Mouse (Mus musculus): Measurements from ENCODE around the gene Rapgef4. TPM values are rescaled to one million over a fixed set of nuclear protein-coding genes. Genes with fewer than 3 reads are reported as not detected.

The Rapgef4 gene
- total and polyA plus RNA-seq, 2 experiments from 2014 or later, result 27.0 to 58.7 TPM

- 18% methylated on average over 7 of the region's 7 CpGs for WGBS
- Histone ChIP-seq H3K4me3 (ENCODE audit: low read depth, low read length) (no peak overlapping the region), H3K9me3 (ENCODE audit: low read length) (no peaks in the 10 kb centered on the region), H3K27ac (ENCODE audit: low read depth, low read length) (no peak overlapping the region), H3K27me3 (ENCODE audit: insufficient read depth, low read length) (no peaks in the 10 kb centered on the region; the same call in 1 of the 2 replicates), H3K9ac (no peak overlapping the region), H3K36me3 (ENCODE audit: insufficient read depth) (no peaks in the 10 kb centered on the region), H3K4me1 (ENCODE audit: insufficient read depth) (no peaks in the 10 kb centered on the region), H3K4me2 (ENCODE audit: low read depth) (no peak overlapping the region)
- no peak for DNase-seq
- TF ChIP-seq CTCF (IDR thresholded peaks at IDR 0.05; ENCODE audit: low read depth), result no peak
- ATAC-seq, result no peak
Observed at GRCm38 (mm10) chr2:72050451-72050850, 69.4 kb downstream of the Rapgef4 start.

GRCm38 (mm10) chr2:72054280-72054679 lies 73.2 kb downstream of the Rapgef4 start:
- DNase-seq, result no peak
- H3K27me3 ChIP-seq (ENCODE audit: insufficient read depth, low read length), result no peaks in the 10 kb centered on the region

GRCm38 (mm10) chr2:72054736-72055135 lies 73.7 kb downstream of the Rapgef4 start:
- Histone ChIP-seq H3K4me2 (ENCODE audit: low read depth) (no peak overlapping the region), H3K9me3 (ENCODE audit: low read length) (no peaks in the 10 kb centered on the region), H3K9ac (no peak overlapping the region), H3K27me3 (ENCODE audit: insufficient read depth, low read length) (no peaks in the 10 kb centered on the region), H3K27ac (ENCODE audit: low read depth, low read length) (no peak overlapping the region; the same call in 1 of the 2 replicates), H3K4me3 (ENCODE audit: low read depth, low read length) (no peak overlapping the region), H3K36me3 (ENCODE audit: insufficient read depth) (no peaks in the 10 kb centered on the region), H3K4me1 (ENCODE audit: insufficient read depth) (no peaks in the 10 kb centered on the region)
- ATAC-seq (no peak), DNase-seq (no peak)
- no peak for TF ChIP-seq CTCF (IDR thresholded peaks at IDR 0.05; ENCODE audit: low read depth)
- 79% methylated on average over 6 of the region's 6 CpGs for WGBS

More at GRCm38 (mm10) chr2:72054280-72054679, 73.2 kb downstream of the Rapgef4 start:
- no peak for TF ChIP-seq CTCF (IDR thresholded peaks at IDR 0.05; ENCODE audit: low read depth)
- Histone ChIP-seq H3K4me1 (ENCODE audit: insufficient read depth) (no peaks in the 10 kb centered on the region), H3K36me3 (ENCODE audit: insufficient read depth) (no peaks in the 10 kb centered on the region), H3K27ac (ENCODE audit: low read depth, low read length) (peak overlapping the region; percentile 40; the same call in 1 of the 2 replicates), H3K9ac (no peak overlapping the region), H3K4me2 (ENCODE audit: low read depth) (no peak overlapping the region), H3K4me3 (ENCODE audit: low read depth, low read length) (no peak overlapping the region), H3K9me3 (ENCODE audit: low read length) (no peaks in the 10 kb centered on the region)
- no peak for ATAC-seq
- WGBS, result 69% methylated on average over 5 of the region's 5 CpGs

- Histone ChIP-seq H3K27me3 (ENCODE audit: insufficient read depth, low read length) (no peaks in the 10 kb centered on the region), H3K36me3 (ENCODE audit: insufficient read depth) (no peaks in the 10 kb centered on the region), H3K4me3 (ENCODE audit: low read depth, low read length) (no peak overlapping the region), H3K4me2 (ENCODE audit: low read depth) (no peak overlapping the region), H3K4me1 (ENCODE audit: insufficient read depth) (no peaks in the 10 kb centered on the region), H3K9ac (no peak overlapping the region), H3K9me3 (ENCODE audit: low read length) (no peaks in the 10 kb centered on the region), H3K27ac (ENCODE audit: low read depth, low read length) (no peak overlapping the region)
- ATAC-seq (no peak), DNase-seq (no peak)
- 59% methylated on average over 5 of the region's 5 CpGs for WGBS
- no peak for TF ChIP-seq CTCF (IDR thresholded peaks at IDR 0.05; ENCODE audit: low read depth)
Observed at GRCm38 (mm10) chr2:72055476-72055875, 74.4 kb downstream of the Rapgef4 start.

- H3K27me3 ChIP-seq (ENCODE audit: insufficient read depth, low read length), result no peaks in the 10 kb centered on the region
- no peak overlapping the region for H3K4me2 ChIP-seq (ENCODE audit: low read depth)
Observed at GRCm38 (mm10) chr2:72056081-72056874, 75.2 kb downstream of the Rapgef4 start.

GRCm38 (mm10) chr2:72062931-72063330 lies 81.9 kb downstream of the Rapgef4 start:
- Histone ChIP-seq H3K27me3 (ENCODE audit: insufficient read depth, low read length) (no peaks in the 10 kb centered on the region), H3K4me3 (ENCODE audit: low read depth, low read length) (no peak overlapping the region), H3K27ac (ENCODE audit: low read depth, low read length) (no peak overlapping the region), H3K9me3 (ENCODE audit: low read length) (no peaks in the 10 kb centered on the region), H3K36me3 (ENCODE audit: insufficient read depth) (no peaks in the 10 kb centered on the region), H3K4me1 (ENCODE audit: insufficient read depth) (no peaks in the 10 kb centered on the region), H3K9ac (no peak overlapping the region), H3K4me2 (ENCODE audit: low read depth) (no peak overlapping the region)
- no peak for ATAC-seq
- DNase-seq, result no peak
- no peak for TF ChIP-seq CTCF (IDR thresholded peaks at IDR 0.05; ENCODE audit: low read depth)
- 69% methylated on average over 4 of the region's 4 CpGs for WGBS

More at GRCm38 (mm10) chr2:72056081-72056874, 75.2 kb downstream of the Rapgef4 start:
- no peak for TF ChIP-seq CTCF (IDR thresholded peaks at IDR 0.05; ENCODE audit: low read depth)
- Histone ChIP-seq H3K4me3 (ENCODE audit: low read depth, low read length) (no peak overlapping the region), H3K27ac (ENCODE audit: low read depth, low read length) (no peak overlapping the region), H3K36me3 (ENCODE audit: insufficient read depth) (no peaks in the 10 kb centered on the region), H3K4me1 (ENCODE audit: insufficient read depth) (no peaks in the 10 kb centered on the region), H3K9ac (no peak overlapping the region), H3K9me3 (ENCODE audit: low read length) (no peaks in the 10 kb centered on the region)
- ATAC-seq, result no peak
- 68% methylated on average over 11 of the region's 11 CpGs for WGBS
- DNase-seq, result no peak

GRCm38 (mm10) chr2:72068505-72068904 lies 87.5 kb downstream of the Rapgef4 start:
- WGBS, result 89% methylated on average over 9 of the region's 9 CpGs
- ATAC-seq, result no peak
- no peaks in the 10 kb centered on the region for H3K36me3 ChIP-seq (ENCODE audit: insufficient read depth)
- H3K4me2 ChIP-seq (ENCODE audit: low read depth), result no peak overlapping the region
- DNase-seq, result no peak
- no peaks in the 10 kb centered on the region for H3K27me3 ChIP-seq (ENCODE audit: insufficient read depth, low read length)
- no peak overlapping the region for H3K27ac ChIP-seq (ENCODE audit: low read depth, low read length)
- H3K4me3 ChIP-seq (ENCODE audit: low read depth, low read length), result no peak overlapping the region
- H3K9me3 ChIP-seq (ENCODE audit: low read length), result no peaks in the 10 kb centered on the region
- TF ChIP-seq CTCF (IDR thresholded peaks at IDR 0.05; ENCODE audit: low read depth), result no peak
- H3K4me1 ChIP-seq (ENCODE audit: insufficient read depth), result no peaks in the 10 kb centered on the region
- no peak overlapping the region for H3K9ac ChIP-seq
